Mouse (Mus musculus) right cerebral cortex, postnatal 25 days (tissue): ENCODE measurements around the gene Anapc16.
"Not testable (repeated sequence)": the region's sequence is repeated elsewhere in the genome, so short reads cannot be mapped to it uniquely, and the experiment has no call there.

Experiments used
- DNase-seq: peaks from one replicate; pipeline ENCODE4 v3.0.0; 2022

The Anapc16 gene

GRCm38 (mm10) chr10:60002673-60003212 lies at the start of gene Anapc16, which contains the start of gene Ascc1:
Gene Anapc16 (minus strand): TSS chr10:60003135.
Gene Ascc1 (plus strand): TSS chr10:60002805.
- DNase-seq = peak; percentile 97

GRCm38 (mm10) chr10:60050581-60050980 lies 47.6 kb upstream of the Anapc16 start:
- DNase-seq = no peak

GRCm38 (mm10) chr10:60046696-60047095 lies 43.8 kb upstream of the Anapc16 start:
- DNase-seq = no peak

- DNase-seq = no peak
Observed at GRCm38 (mm10) chr10:60042350-60042922, 39.5 kb upstream of the Anapc16 start.

GRCm38 (mm10) chr10:60035744-60036143 lies 32.8 kb upstream of the Anapc16 start:
- no peak for DNase-seq

GRCm38 (mm10) chr10:60034621-60035020 lies 31.7 kb upstream of the Anapc16 start:
- no peak for DNase-seq

- no peak for DNase-seq
Observed at GRCm38 (mm10) chr10:60033064-60033463, 30.1 kb upstream of the Anapc16 start.

GRCm38 (mm10) chr10:60032622-60033021 lies 29.7 kb upstream of the Anapc16 start:
- no peak for DNase-seq

- DNase-seq = no peak
Observed at GRCm38 (mm10) chr10:60031985-60032384, 29.1 kb upstream of the Anapc16 start.

- DNase-seq = no peak
Observed at GRCm38 (mm10) chr10:60031562-60031961, 28.6 kb upstream of the Anapc16 start.

- no peak for DNase-seq
Observed at GRCm38 (mm10) chr10:60029387-60029786, 26.5 kb upstream of the Anapc16 start.

- DNase-seq = no peak
Observed at GRCm38 (mm10) chr10:60028979-60029378, 26.0 kb upstream of the Anapc16 start.

- no peak for DNase-seq
Observed at GRCm38 (mm10) chr10:60028181-60028580, 25.2 kb upstream of the Anapc16 start.

GRCm38 (mm10) chr10:60027619-60028084 lies 24.7 kb upstream of the Anapc16 start:
- DNase-seq = no peak

- no peak for DNase-seq
Observed at GRCm38 (mm10) chr10:60026759-60027395, 23.9 kb upstream of the Anapc16 start.

GRCm38 (mm10) chr10:60023751-60024150 lies 20.8 kb upstream of the Anapc16 start:
- DNase-seq = no peak

GRCm38 (mm10) chr10:60019299-60019698 lies 16.4 kb upstream of the Anapc16 start:
- no peak for DNase-seq

GRCm38 (mm10) chr10:60016223-60016622 lies 13.3 kb upstream of the Anapc16 start:
- DNase-seq = no peak

GRCm38 (mm10) chr10:60009115-60009514 lies 6.2 kb upstream of the Anapc16 start:
- no peak for DNase-seq

- no peak for DNase-seq
Observed at GRCm38 (mm10) chr10:60005264-60005663, 2.3 kb upstream of the Anapc16 start.

- no peak for DNase-seq
Observed at GRCm38 (mm10) chr10:60003847-60004246, 912 bp upstream of the Anapc16 start.

GRCm38 (mm10) chr10:60003213-60003752 lies 348 bp upstream of the Anapc16 start:
- no peak for DNase-seq

- DNase-seq = no peak
Observed at GRCm38 (mm10) chr10:60002203-60002602, 732 bp downstream of the Anapc16 start.

GRCm38 (mm10) chr10:60001663-60002062 lies 1.3 kb downstream of the Anapc16 start:
- not testable (repeated sequence) for DNase-seq
